Mouse (Mus musculus): ENCODE results near the gene Ctsg.

DNA sequence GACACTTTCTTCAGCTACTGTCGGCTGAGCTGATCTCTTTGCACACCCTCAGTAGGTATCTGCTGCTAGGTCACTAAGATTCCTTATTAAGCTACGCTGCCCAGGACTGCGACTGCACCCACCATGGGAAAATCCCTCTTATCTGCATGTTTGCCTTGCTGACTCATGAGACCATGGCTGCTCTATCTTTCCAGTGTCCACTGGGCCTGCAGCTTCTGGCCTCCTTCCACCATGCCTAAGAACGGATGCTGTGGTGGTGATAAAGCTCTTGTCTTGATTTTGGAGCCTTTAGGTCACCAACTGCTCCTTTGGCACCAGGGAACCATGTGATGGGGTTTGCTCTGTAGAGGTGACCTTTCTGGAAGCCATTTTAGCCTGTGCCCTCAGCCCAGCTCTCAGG lies 44.7 kb downstream of the Ctsg start:
- TF ChIP-seq CTCF (IDR thresholded peaks at IDR 0.05; ENCODE audit: control insufficient read depth, insufficient read depth, low read length) (no peak), POLR2A (IDR thresholded peaks at IDR 0.05; ENCODE audit: borderline replicate concordance, control insufficient read depth, low read depth, low read length) (no peak)
